Mouse (Mus musculus): Measurements from ENCODE around the gene St14. TPM values are rescaled to one million over a fixed set of nuclear protein-coding genes. Genes with fewer than 3 reads are reported as not detected.
A peak's percentile ranks its signal among the peaks of the same experiment; 100 is the strongest.
"Not testable (repeated sequence)": the region's sequence is repeated elsewhere in the genome, so short reads cannot be mapped to it uniquely, and the experiment has no call there.

St14 gene
- total RNA-seq, 2 experiments from 2014 or later = 0.49 to 0.93 TPM

DNA sequence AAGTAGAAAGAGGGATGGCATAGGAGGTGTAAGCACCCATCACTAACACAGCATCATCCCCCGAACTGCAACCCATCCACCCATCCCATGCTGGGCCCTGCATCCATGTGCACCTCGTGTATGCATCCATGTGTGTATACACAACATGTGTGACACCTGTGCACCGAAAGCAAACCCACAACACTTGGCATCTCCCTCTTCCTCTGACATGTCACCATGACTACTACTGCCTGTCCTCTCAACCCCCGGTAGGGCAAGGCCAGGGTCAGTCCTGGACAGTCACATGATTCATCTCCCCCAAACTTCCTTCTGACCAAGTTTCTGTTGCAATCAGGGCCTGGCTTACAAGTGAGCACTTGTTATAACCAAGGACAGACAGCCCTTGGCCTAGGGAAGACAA is 42.8 kb downstream of the St14 start:
- DNase-seq (ENCODE audit: low spot score in 2 of 2) = no peak
- intact Hi-C loops (cut with DNase I) = loop anchor here (2.0 to 5.0 kb wide), 2 partner anchors 608 to 647 kb away; no protein-coding TSS in a partner anchor

DNA sequence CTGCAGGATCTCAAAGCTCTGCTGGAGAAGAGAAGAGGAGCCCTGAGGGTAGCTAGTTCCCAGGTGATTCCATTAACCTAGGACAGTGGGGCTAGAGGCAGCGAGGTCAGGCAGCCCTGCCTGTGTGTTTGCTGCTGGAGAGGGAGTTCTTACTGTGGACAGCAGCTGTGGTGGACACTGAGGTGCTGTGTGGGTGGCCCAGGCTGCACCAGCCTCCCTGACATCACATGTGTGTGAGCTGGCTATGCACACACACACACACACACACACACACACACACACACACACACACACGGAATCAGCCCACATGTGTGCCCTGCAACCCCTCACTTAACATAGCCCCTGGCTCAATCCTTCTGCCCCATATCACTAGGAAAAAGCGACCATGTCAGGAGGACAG is 43.5 kb downstream of the St14 start:
- no peak for DNase-seq (ENCODE audit: low spot score in 2 of 2)
- intact Hi-C loops (cut with DNase I) = loop anchor here (2.0 to 5.0 kb wide), 2 partner anchors 607 to 646 kb away; no protein-coding TSS in a partner anchor

DNA sequence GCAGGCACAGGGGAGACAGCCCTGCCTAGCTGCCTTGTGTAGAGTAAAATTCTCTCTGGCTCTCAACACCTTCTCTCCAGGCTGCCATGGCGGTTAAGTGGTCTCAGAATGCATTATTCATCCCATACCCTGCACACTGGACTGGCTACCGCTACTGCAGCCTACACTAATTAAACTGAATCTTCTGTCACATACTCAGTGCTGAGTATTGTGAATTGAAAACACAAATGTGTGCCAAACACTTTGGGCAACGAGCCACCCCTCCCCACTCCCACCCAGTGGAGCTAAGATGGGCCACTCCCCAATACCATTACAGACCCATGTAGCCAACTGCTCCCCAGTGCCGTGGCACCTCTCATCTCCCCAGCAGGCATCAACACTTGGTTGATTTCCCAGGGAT is 44.2 kb downstream of the St14 start:
- intact Hi-C loops (cut with DNase I) = loop anchor here (5.0 kb wide), 1 partner anchor 645 kb away; no protein-coding TSS in a partner anchor
- DNase-seq (ENCODE audit: low spot score in 2 of 2) = no peak

DNA sequence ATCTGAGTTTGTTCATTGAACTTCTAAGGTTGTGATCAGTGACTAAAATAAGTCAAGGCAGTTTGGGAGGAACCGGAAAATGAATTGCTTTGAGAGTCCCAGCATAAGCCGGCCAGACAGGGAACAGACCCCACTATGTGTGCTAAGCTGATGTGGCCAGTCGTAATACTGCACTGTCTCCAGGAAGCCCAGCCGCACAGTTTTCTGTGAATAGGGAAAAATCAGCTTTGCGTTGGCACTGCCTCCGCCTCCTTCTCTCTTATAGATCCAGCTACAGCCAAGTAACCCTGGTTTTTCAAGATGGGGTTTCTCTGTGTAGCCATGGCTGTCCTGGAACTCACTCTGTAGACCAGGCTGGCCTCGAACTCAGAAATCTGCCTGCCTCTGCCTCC is 44.9 kb downstream of the St14 start:
- no peak for DNase-seq (ENCODE audit: low spot score in 2 of 2)
- intact Hi-C loops (cut with DNase I) = loop anchor here (5.0 kb wide), 1 partner anchor 644 kb away; no protein-coding TSS in a partner anchor

DNA sequence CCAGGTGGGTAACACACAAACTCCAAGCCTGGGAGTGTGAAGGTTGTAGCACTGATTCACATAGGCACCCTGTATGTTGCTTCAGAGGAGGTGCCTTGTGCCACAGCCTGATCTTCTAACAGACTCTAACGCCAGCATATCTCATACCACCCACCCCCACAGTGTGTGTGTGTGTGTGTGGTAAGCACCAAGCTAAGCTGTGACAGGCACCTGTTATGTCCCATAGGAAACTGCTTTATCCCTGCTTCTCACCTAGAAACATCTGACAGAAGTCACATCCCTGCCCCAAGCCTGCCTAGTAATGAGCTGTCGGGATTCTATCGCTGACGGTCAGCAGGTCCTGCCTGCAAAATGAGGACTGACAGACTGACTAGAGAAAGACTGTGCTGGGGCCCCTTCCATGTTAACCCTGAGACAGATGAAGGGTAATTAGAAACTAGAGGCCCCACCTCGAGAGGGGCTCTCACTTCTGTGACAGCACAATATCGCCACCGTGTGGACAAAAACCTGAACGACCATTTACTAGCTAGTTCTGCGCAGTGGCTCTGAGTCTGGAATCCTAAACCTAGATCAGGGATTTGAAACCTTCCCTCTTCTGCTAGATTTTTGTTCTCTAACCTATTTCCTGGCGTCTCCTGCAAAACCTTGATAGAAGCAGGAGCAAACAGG is 45.4 kb downstream of the St14 start:
- DNase-seq (ENCODE audit: low spot score in 2 of 2) = peak; percentile 55 to 59
- intact Hi-C loops (cut with DNase I) = loop anchor here (5.0 kb wide), 1 partner anchor 644 kb away; no protein-coding TSS in a partner anchor

DNA sequence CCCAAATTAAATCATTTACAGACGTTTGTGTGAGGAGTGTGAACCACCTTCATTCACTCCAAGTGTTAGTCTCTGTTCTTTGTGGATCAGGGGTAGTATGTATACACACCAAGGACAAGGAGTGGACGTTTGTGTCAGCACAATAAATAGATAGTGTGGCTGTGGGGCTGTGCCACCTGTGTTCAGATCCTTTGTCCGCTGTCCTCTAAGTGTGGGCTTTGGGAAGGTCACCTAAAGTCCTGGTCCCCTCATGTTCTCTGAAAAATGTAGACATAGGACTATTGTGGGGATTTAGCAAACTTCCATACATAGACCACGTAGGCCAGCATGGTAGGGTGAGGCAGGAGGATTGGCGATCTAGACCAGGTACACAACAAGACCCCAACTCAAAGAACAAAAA is 46.1 kb downstream of the St14 start:
- no peak for DNase-seq (ENCODE audit: low spot score in 2 of 2)
- intact Hi-C loops (cut with DNase I) = loop anchor here (5.0 kb wide), 1 partner anchor 643 kb away; no protein-coding TSS in a partner anchor

DNA sequence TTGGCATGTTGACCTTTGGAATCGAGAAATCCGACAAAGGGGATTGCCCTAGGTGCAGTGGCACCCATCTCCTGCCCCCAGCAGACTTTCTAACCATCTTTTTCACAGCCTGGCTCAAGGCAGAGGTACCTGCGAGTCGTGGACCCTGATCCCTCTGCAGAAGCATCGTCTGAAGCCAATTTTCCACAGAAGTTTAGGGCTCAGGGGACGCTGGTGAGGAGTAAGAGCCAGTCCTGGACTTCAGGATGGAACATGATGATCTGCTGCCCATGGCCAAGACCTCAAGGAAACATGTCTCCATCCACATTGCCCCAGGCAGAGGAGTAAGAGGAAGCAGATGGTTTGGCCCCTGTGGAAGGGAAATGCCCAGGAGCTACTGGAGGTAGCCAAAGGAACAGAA is 48.9 kb downstream of the St14 start:
- intact Hi-C loops (cut with DNase I) = loop anchor here (2.0 kb wide), 1 partner anchor 140 kb away; the partner anchor contains the start of gene Adamts8
- no peak for DNase-seq (ENCODE audit: low spot score in 2 of 2)

DNA sequence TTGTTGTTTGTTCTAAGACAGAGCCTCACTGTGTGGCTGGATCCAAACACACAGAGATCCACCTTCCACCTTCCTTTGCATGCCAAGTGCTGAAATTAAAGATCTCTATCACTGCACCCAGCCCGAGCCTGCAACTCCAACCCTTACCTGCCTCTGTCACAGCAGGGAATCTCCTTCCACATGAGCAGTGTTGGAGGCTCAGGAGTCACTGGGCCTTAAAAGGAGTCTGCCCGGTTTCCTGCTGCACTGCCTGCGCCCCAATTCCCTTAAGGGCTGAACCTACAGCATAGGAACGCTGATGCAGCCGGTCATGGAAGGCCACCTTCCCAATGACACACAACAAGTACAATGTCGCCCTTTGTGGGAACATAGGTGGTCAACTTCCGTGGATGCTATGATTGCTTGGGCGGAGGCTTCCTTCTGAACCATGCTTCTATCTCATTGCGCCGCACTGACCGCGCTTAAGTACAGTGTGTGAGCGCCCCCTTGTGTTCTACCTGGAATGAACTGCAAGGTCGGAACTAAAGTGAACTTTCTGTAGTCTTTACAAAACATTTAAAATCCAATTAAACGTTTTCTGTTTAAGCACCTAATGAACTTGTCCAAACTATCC is 49.5 kb downstream of the St14 start:
- peak; percentile 71 to 76 for DNase-seq (ENCODE audit: low spot score in 2 of 2)
- intact Hi-C loops (cut with DNase I) = loop anchor here (2.0 kb wide), 1 partner anchor 139 kb away; the partner anchor contains the start of gene Adamts8

DNA sequence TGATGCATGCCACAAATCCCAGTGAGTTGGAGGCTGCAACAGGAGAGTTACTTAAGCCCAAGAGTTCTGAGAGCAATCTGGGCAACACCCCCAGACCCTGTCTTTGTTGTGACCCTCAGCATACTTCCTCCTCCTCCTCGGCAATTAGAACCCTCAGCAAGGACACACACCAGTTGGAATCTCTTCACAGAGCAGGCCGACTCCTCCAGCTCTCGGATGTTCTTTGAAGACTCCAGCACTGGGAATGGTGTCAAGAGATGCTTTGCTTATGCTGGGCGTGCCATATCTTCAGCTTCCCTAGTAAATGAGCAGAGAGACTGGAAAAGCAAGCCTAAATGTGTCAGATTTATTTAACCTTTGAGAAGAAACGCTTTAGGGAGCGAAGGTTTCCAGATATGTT is 50.9 kb downstream of the St14 start:
- no peak for DNase-seq (ENCODE audit: low spot score in 2 of 2)
- intact Hi-C loops (cut with DNase I) = no loop called here

DNA sequence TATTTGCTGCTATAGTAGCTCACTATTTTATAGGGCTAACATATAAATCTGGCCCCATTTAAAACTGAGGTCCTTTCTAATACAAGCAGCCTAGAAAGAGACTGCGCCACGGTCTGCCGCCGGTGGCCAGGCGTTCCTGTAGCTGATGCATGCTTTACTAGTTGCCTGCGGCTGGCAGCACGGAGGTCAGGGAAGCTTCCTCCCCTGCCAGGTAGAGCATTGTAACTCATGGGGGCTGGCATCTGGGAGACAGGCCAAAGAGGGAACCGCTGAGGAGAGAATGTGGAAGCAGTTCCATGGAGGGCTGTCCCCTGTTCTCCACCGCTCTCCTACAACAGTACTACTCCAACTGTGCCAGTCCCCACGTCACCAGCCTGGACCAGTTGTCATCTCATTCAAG is 56.8 kb downstream of the St14 start:
- no peak for DNase-seq (ENCODE audit: low spot score in 2 of 2)
- intact Hi-C loops (cut with DNase I) = no loop called here

DNA sequence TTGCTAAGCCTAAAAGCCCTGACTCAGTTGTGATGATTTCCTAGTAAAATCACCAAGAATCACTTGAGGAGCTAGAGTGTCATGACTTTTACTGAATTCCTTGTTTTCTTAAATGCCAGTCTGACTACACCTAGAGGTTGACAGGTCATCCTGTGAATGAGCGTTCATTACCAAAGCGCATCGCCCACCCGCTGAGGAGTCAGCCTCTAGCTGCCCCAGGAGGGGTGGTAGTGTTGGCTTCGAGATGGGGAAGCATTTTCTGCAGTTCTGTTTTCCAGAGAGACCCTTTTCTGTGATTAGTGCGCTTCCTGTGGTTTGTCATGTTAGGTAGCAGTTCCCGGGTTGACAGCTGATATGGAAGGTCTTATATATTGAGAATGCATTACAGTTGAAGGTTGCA is 57.9 kb downstream of the St14 start:
- no peak for DNase-seq (ENCODE audit: low spot score in 2 of 2)
- intact Hi-C loops (cut with DNase I) = no loop called here

DNA sequence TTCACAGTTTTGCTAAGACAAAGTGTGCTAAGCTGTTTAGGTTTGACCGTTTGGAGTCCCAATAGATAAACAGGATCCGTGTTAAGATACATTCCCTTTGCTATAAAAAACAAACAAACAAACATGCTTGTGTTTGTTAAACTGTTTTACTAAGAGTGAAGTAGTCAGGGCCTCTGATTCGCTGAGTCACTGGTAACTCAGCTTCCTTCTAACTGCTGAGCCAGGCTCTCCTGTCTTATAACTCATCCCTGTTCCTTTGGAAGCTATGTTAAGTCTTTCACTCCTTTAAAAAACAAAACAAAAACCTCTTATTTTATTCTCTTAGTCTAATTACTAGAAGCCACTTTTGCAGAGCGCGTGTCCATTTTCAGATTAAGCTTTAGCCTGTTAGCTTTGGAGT is 59.4 kb downstream of the St14 start:
- intact Hi-C loops (cut with DNase I) = no loop called here
- DNase-seq (ENCODE audit: low spot score in 2 of 2) = no peak

DNA sequence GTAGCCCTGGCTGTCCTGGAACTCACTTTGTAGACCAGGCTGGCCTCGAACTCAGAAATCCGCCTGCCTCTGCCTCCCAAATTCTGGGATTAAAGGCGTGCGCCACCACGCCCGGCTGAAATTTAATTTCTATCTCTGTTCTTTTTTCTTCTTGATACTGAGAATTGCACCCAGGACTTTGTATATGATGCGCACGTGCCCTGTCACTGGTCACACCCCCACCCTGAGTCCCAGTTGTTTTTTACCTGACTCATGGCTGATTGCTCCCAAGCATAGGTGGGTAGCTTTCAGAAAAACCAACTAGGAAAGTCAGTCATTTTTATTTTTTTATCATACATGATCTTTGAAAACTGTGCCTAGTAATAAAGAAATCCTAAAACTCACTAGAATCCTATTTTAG is 60.9 kb downstream of the St14 start:
- intact Hi-C loops (cut with DNase I) = no loop called here
- DNase-seq (ENCODE audit: low spot score in 2 of 2) = no peak

DNA sequence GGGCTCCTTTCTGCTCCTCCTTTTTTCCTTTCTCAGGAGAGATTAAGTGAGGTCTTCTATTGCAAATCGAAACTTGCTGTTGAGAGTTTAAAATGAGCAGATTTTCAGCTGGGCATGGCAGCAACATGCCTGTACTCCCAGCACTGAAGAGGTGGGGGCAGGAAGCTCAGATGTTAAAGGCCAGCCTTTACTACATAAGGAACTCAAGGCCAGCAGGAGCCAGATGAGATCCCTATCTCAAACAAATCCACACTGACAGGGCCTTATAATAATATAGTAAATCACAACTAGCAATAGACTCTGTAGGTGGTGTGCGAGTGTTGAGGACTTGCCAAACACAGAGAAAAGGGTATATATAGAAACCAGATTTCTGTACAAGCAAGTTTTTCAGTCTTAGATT is 72.9 kb downstream of the St14 start:
- intact Hi-C loops (cut with DNase I) = no loop called here
- DNase-seq (ENCODE audit: low spot score in 2 of 2) = no peak

DNA sequence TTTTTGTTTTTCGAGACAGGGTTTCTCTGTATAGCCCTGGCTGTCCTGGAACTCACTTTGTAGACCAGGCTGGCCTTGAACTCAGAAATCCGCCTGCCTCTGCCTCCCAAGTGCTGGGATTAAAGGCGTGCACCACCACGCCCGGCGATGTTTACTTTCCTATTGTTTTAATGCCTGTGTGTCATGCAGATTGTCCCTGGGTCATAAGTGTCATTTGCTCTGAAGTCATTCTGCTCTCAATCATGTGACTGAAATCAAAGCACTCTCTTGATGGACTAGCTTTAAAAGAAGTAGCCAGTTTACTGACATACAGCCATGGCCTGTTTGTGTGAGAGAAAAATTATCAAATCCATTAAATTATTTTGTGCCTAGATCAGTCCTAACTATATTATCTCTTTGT is 80.1 kb downstream of the St14 start:
- intact Hi-C loops (cut with DNase I); DNase-seq (ENCODE audit: low spot score in 2 of 2): not testable (repeated sequence)

DNA sequence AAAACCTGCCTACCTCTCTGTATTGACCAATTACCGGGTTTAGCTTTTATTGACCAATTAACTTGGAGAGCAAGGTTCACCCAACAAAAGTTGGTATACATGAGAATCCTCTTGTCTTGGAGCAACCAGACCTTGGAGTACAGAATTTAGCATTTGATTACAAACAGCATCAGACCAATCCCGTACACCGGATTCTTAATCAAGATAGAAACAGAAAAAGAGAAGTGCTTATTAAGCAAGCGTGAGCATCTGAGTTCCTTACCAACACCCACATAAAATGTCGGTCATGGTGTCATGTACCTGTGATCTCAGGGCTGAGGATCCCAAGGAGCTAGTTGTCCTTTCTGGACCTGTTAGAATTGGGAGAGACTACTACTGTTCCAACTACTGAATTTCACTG is 81.4 kb downstream of the St14 start:
- no peak for DNase-seq (ENCODE audit: low spot score in 2 of 2)
- intact Hi-C loops (cut with DNase I) = no loop called here

Other genes with a start within 250 kb of the St14 start
- gene Adamts15, start 209.4 kb downstream of the St14 start, total RNA-seq (2021) = 1 to 10 TPM; 4.7 to 6.4 TPM
- gene Adamts8, start 189.3 kb downstream of the St14 start, total RNA-seq (2021) = 1 to 10 TPM; 4.0 to 4.1 TPM
- gene Zbtb44, start 101.2 kb downstream of the St14 start, total RNA-seq (2021) = 10 to 100 TPM; 37.2 to 43.6 TPM
- gene Aplp2, start 80.0 kb upstream of the St14 start, total RNA-seq (2021) = 100 to 1,000 TPM; 563 to 569 TPM
- 10 to 100 TPM; 17.1 to 24.3 TPM for gene Prdm10, start 148.7 kb upstream of the St14 start, total RNA-seq (2021)

All from left cerebral cortex, postnatal 36 days (tissue).